Mouse (Mus musculus) E14TG2a.4 (cell line): ENCODE data around the gene Eef1b2.

Source experiments
- CTCF ChIP-seq: conservative IDR thresholded peaks from 2 replicates; pipeline ENCODE4 v1.5.1; 2014; ENCODE audit warnings: low read length
- POU5F1 ChIP-seq: IDR thresholded peaks from 2 replicates; pipeline ENCODE4 v1.6.1; 2014; ENCODE audit warnings: low read length, borderline replicate concordance

- TF ChIP-seq CTCF (no peak), POU5F1 (no peak)
These were observed 4.9 kb downstream of the Eef1b2 start for GRCm38 (mm10) chr1:63181480-63181879.
